Mouse (Mus musculus) monocyte, adult 59 days (primary cell): ENCODE measurements around the gene Entpd8. TPM values are rescaled to one million over a fixed set of nuclear protein-coding genes. Genes with fewer than 3 reads are reported as not detected.

Experiments
- total RNA-seq, 2 experiments: library from RNA; stranded (reverse); gene quantifications; one replicate each; pipeline ENCODE4 v1.2.4; 2023

Gene Entpd8
- not detected for total RNA-seq

DNA sequence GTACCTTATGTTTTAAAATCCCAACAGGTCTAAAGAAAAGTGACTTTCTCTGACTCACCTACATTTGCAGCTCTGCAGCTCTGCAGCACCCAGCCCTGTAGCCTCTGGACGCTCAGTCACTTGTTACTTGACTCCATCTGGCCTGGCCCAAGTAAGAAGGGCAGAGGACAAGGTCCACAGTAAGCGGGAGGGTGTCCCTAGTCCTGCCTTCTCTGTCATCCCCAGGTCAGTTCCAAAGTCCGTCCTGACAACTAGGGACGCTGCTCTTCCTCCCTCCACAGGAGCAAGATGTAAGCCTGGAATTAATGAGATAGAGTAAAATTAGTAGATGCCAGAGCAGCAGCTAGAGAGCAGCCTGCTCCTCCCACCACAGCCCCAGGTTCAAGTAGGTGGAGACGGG, at the start of gene Entpd8:
Gene Entpd8 (plus strand): TSS at position 229 of the 400 bp plus-strand sequence.

DNA sequence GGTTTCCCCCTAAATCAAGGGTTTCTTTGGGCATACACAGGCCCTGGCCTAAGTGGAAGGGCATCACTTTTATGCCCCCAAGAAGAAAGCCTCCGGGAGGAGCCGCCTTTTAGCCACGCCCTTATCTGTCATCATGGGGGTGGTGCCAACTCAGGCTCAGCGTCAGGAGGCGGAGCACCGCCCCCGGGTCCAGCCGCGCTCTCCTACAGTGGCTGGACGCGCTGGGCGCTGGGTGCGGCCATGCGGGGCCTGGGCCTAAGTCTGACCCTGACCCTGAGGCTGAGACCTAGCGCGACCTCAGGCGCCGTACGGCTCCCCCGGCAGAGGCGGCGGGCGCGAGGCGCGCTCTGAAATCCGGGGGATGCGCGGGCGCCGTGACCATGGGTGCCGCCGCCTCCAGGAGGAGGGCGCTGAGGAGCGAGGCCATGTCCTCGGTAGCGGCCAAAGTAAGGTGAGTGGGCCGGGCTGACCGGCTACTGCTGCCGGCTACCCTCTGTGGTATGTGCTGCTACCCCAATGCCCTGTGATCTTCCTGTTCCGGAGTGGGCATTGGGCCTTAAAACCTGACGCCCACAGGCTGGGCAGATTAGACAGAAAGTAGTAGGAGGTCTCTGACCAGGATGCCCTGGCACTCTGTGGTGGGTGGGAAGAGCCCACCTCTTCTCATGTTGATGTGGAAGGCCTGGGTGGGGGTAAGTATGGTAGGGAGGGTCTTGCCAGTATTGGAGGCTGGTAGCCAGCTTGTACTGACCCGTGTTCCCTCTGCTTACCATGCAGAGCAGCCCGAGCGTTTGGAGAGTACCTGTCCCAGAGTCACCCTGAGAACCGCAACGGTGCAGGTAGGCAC, 25.7 kb upstream of the Entpd8 start, which contains the start of gene Nsmf:
Gene Nsmf (plus strand): TSS at position 135 of the 847 bp plus-strand sequence.

DNA sequence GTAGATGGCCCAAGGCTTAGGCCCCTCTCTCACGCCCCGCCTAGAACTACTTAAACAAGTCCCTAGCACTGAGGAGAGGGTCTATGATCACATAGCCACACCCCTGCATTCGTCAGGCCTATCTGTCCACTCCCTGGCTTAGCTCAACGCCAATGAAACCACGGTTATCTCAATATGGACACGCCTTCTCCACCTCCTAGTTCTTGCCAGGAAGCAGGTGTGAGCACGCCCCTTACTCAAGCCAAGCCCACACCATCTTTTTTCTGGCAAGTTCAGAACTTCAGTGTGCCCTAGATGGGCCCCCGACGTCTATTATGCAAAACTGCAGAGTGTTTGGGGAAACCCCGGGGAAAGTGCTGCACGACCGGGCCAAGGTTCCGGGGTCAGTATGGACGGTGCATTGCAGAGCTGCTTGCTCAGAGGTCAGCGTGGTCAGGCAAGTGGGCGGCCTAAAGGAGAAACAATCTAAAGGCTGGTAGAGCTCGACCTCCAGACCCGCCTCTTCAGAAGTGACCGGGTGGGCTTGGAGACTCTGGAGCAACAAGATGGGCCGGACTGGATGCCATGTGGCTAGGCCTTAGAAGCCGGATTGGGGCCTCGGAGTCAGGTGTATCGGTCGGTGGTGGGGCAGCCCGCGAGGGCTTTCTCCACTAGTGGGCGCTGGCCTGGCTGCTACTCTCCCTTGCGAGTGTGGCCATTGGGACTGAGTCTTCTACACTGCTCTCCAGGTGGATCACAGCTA, 15.2 kb downstream of the Entpd8 start, which contains the start of gene Noxa1:
Gene Noxa1 (minus strand): TSS at position 41 of the 742 bp plus-strand sequence.

Other genes starting within 250 kb of the Entpd8 start
- gene Ehmt1, start 160.7 kb upstream of the Entpd8 start, total RNA-seq: 100 to 1,000 TPM in 1 of 2 experiments, 10 to 100 TPM in 1; 88.4 to 112 TPM
- gene Arrdc1, start 145.1 kb upstream of the Entpd8 start, total RNA-seq: 100 to 1,000 TPM; 127 to 131 TPM
- 1 to 10 TPM; 7.1 to 7.6 TPM for gene Zmynd19, start 130.5 kb upstream of the Entpd8 start, total RNA-seq
- 1 to 10 TPM; 6.0 to 7.0 TPM for gene Dph7, start 117.9 kb upstream of the Entpd8 start, total RNA-seq
- gene Mrpl41, start 105.2 kb upstream of the Entpd8 start, total RNA-seq: 10 to 100 TPM; 17.2 to 17.4 TPM
- 100 to 1,000 TPM; 133 to 171 TPM for gene Pnpla7, start 104.3 kb upstream of the Entpd8 start, total RNA-seq
- 10 to 100 TPM; 23.6 to 33.9 TPM for gene Nsmf, start 25.9 kb upstream of the Entpd8 start, total RNA-seq
- not detected for gene Noxa1, start 14.8 kb downstream of the Entpd8 start, total RNA-seq
- 1 to 10 TPM; 5.6 to 5.8 TPM for gene Nrarp, start 100.5 kb downstream of the Entpd8 start, total RNA-seq
- gene Tor4a, start 116.6 kb downstream of the Entpd8 start, total RNA-seq: 10 to 100 TPM; 34.6 to 36.4 TPM
- gene Nelfb, start 131.2 kb downstream of the Entpd8 start, total RNA-seq: 10 to 100 TPM; 48.9 to 59.0 TPM
- gene Stpg3, start 134.3 kb downstream of the Entpd8 start, total RNA-seq: not detected
- gene Fam166a, start 138.4 kb downstream of the Entpd8 start, total RNA-seq: not detected
- gene Tubb4b, start 144.4 kb downstream of the Entpd8 start, total RNA-seq: 10 to 100 TPM; 47.5 to 50.6 TPM
- gene Slc34a3, start 154.1 kb downstream of the Entpd8 start, total RNA-seq: not detected
- gene Rnf224, start 156.5 kb downstream of the Entpd8 start, total RNA-seq: not detected
- gene Rnf208, start 162.0 kb downstream of the Entpd8 start, total RNA-seq: under 1 TPM in 1 of 2 experiments, not detected in 1; 0.88 TPM
- gene Cysrt1, start 162.1 kb downstream of the Entpd8 start, total RNA-seq: not detected
- 1 to 10 TPM; 2.3 to 2.6 TPM for gene AL732309.1, start 166.6 kb downstream of the Entpd8 start, total RNA-seq
- 10 to 100 TPM; 14.0 to 21.2 TPM for gene Tmem203, start 175.1 kb downstream of the Entpd8 start, total RNA-seq
- 10 to 100 TPM; 21.1 to 24.9 TPM for gene Tprn, start 182.3 kb downstream of the Entpd8 start, total RNA-seq
- gene Ssna1, start 192.1 kb downstream of the Entpd8 start, total RNA-seq: 10 to 100 TPM; 49.1 TPM
- gene Anapc2, start 192.2 kb downstream of the Entpd8 start, total RNA-seq: 10 to 100 TPM; 83.4 to 88.1 TPM
- gene Tmem210, start 207.8 kb downstream of the Entpd8 start, total RNA-seq: not detected
- gene Lrrc26, start 209.6 kb downstream of the Entpd8 start, total RNA-seq: not detected
- gene Grin1, start 238.9 kb downstream of the Entpd8 start, total RNA-seq: not detected